Mouse (Mus musculus): ENCODE results near the gene H6pd. TPM values are rescaled to one million over a fixed set of nuclear protein-coding genes. Genes with fewer than 3 reads are reported as not detected.

H6pd gene
- polyA plus RNA-seq, 1 experiment from 2014 or later, result 18.5 TPM

DNA sequence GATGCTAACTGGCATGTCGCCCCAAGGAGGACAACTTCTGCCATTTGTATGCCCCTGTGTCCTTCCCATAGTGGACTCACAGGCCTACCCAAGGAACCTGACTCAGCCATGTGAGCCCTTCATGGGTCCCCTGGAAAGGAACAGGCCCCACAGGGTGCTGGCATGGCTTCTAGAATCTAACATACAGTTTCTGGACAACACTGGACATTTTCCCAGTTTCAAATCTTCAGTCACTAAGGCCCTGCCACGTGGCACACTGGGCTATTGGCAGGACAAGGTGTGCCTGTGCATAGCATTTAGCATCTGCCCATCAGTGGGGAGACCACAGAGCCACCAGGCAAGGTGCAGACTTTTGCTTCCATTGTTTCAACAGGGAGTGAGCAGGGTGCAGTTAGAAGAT, 30.0 kb downstream of the H6pd start:
- ATAC-seq (replicated peaks; ENCODE audit: low FRiP score), result no peak
- no peak overlapping the region for H3K4me3 ChIP-seq (replicated peaks)
- 0 out of 2 replicates have a peak, but pooled peaks cover 6% of the 10 kb centered on the region for H3K27me3 ChIP-seq
- H3K9ac ChIP-seq, result no peak overlapping the region
- peaks cover 24% of the 10 kb centered on the region for H3K36me3 ChIP-seq
- peaks cover 37% of the 10 kb centered on the region for H3K4me1 ChIP-seq
- no peaks in the 10 kb centered on the region for H3K9me3 ChIP-seq (replicated peaks)
- WGBS, result 89% methylated on average over 2 of the region's 2 CpGs
- H3K4me2 ChIP-seq, result no peak overlapping the region
- no peak overlapping the region for H3K27ac ChIP-seq

DNA sequence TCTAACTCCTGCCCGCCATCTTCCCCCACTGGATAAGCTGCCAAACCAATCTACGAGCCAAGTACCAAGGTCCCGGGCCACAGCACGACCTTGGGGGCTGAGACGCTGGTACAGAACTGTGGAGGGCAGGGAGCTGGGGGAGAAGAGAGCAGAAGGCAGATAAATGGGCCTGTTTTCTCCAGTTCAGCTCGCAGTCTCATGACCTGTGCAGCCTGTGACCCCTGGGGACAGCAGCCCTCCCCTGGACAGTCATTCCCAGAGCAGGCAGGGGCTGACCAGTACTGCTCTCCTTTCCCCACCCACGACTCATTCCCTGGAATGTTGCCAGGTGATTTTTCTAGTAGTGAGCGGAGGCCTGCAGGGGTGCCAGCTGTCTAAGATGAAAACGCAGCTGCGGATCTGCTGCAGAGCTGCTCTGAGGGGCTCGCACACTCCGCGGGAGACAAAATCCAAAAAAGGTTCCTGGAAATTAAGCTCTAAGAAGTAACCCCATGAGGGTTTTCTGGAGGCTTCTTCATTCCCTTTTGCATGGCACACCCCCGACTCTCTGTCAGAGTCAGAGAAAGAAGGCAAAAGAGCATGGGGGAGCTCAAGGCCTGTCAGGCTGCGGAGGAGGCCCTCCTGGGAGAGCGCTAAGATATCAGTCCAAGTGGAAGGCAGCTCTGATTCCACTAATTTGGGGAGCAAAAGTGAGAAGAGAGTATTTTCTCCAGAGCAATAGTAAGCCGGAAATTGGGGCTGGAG, 30.9 kb downstream of the H6pd start:
- Histone ChIP-seq H3K36me3 (peaks cover 22% of the 10 kb centered on the region), H3K4me1 (peaks cover 37% of the 10 kb centered on the region), H3K9ac (no peak overlapping the region), H3K4me3 (replicated peaks) (no peak overlapping the region), H3K9me3 (replicated peaks) (no peaks in the 10 kb centered on the region), H3K27me3 (0 out of 2 replicates have a peak, but pooled peaks cover 6% of the 10 kb centered on the region), H3K27ac (peak overlapping the region; percentile 70), H3K4me2 (no peak overlapping the region)
- 39% methylated on average over 17 of the region's 17 CpGs for WGBS
- peak; percentile 49; the same call in 1 of the 2 replicates for ATAC-seq (replicated peaks; ENCODE audit: low FRiP score)

DNA sequence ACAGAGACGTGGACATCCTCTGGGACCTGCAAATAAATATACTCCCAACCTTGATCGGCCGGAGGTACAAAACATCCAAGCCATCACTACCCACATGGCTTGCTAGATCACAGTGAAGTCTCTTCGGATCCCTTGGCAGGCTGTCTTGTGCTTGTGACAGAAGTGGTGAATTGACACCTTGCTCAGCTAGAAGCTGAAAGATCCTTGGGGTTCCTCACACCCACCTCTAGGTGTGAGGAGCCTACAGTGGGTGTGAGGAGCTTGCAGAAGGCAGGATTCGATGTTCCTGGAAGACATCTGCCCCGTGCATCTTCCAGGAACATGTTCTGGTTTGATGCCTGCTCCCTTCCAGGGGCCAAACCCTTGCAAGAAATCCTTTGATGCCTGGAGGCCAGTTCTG, 31.6 kb downstream of the H6pd start:
- Histone ChIP-seq H3K4me2 (no peak overlapping the region), H3K4me1 (peaks cover 37% of the 10 kb centered on the region), H3K27ac (no peak overlapping the region), H3K36me3 (peaks cover 14% of the 10 kb centered on the region), H3K27me3 (0 out of 2 replicates have a peak, but pooled peaks cover 6% of the 10 kb centered on the region), H3K9me3 (replicated peaks) (no peaks in the 10 kb centered on the region), H3K9ac (no peak overlapping the region), H3K4me3 (replicated peaks) (no peak overlapping the region)
- no peak for ATAC-seq (replicated peaks; ENCODE audit: low FRiP score)
- WGBS, result 77% methylated on average over 6 of the region's 6 CpGs

DNA sequence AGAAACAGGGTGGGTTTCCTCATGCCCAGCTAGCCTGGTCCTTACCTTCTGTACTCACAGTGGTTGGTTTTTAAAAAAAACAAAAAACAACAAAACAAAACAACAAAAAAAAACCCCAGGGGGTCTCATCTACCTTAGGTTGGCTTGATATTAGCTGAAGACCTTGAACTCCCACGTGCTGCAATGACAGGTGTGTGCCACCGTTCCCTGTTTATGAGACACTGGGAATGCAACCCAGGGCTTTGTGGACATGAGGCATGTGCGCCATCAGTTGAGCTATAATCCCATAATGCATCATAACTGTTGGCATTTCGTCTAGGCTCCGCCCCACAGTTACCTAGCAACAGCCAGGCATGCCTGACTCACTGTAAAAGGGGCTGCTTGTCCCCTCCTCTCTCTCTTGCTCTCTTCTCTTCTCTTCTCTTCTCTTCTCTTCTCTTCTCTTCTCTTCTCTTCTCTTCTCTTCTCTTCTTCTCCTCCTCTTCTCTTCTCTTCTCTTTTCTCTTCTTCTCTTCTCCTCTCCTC, 33.0 kb downstream of the H6pd start:
- Histone ChIP-seq H3K9me3 (replicated peaks) (no peaks in the 10 kb centered on the region), H3K9ac (no peak overlapping the region), H3K27me3 (0 out of 2 replicates have a peak, but pooled peaks cover 6% of the 10 kb centered on the region), H3K4me2 (no peak overlapping the region), H3K4me3 (replicated peaks) (no peak overlapping the region), H3K4me1 (peaks cover 43% of the 10 kb centered on the region), H3K27ac (no peak overlapping the region), H3K36me3 (peaks cover under 1% of the 10 kb centered on the region; the same call in 1 of the 2 replicates)
- 74% methylated on average over 5 of the region's 5 CpGs for WGBS
- ATAC-seq (replicated peaks; ENCODE audit: low FRiP score), result no peak

DNA sequence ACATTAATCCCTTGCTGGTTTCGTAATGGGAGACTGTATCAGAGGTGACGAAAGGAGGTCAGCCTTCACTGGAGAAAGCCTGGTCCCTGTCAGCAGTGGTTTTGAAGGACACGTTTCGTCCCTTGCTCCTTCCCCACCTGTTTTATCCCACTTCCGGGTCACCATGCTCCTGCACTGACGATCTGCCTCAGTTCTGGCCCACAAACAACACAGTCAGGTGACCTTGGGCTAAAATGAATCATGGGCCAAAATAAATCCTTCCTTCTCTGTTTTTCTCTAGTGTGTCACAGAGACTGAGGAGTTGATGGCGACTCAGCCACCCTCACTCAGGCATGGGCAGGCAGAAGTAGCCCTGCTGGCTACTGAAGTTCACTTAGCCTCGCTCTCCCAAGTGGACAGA, 33.5 kb downstream of the H6pd start:
- Histone ChIP-seq H3K9ac (no peak overlapping the region), H3K4me2 (no peak overlapping the region), H3K4me1 (peaks cover 46% of the 10 kb centered on the region), H3K4me3 (replicated peaks) (no peak overlapping the region), H3K9me3 (replicated peaks) (no peaks in the 10 kb centered on the region), H3K27me3 (0 out of 2 replicates have a peak, but pooled peaks cover 6% of the 10 kb centered on the region), H3K36me3 (no peaks in the 10 kb centered on the region), H3K27ac (no peak overlapping the region)
- WGBS, result 49% methylated on average over 8 of the region's 8 CpGs
- no peak for ATAC-seq (replicated peaks; ENCODE audit: low FRiP score)

DNA sequence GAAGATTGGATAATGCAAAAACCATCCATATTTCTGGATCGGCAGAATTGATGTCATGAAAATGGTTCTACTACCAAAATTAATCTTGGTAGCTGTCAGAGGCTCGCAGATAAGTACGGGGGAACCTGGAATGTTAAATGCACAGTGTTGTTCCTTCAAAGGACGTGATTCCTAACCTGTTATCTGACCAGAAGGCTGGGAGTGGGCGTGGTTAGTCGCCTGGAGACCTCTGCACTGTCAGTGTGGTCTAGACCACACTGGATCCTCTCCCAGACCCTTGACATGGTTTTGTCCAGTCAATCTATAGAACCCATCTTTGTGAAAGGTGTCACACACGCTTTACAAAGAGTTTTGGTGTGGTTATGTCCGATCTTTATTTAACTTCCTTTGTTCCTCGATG, 37.4 kb downstream of the H6pd start:
- Histone ChIP-seq H3K4me2 (no peak overlapping the region), H3K4me1 (peaks cover 39% of the 10 kb centered on the region), H3K27ac (no peak overlapping the region), H3K4me3 (replicated peaks) (no peak overlapping the region), H3K36me3 (no peaks in the 10 kb centered on the region), H3K27me3 (no peaks in the 10 kb centered on the region), H3K9ac (no peak overlapping the region), H3K9me3 (replicated peaks) (no peaks in the 10 kb centered on the region)
- no peak for ATAC-seq (replicated peaks; ENCODE audit: low FRiP score)
- WGBS, result 69% methylated on average over 9 of the region's 9 CpGs

DNA sequence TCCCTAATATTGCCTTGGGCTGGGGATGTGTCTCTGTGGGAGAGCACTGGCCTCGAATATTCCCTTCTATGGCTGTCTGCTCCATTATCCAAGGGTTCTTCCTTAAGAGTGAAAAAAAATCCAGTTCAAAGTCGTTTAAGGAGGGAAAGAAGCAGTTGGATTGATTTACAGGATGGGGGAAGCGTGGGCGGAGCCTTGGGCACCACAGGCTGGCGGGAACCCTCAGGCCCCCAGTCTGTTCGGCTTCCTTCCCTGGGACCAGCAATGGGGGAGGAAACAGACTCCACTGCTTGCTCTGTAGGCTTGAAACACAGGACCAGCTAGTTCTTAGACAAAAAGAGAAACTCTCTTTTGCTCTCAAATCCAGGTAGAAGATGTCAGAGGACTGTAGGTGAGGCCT, 40.3 kb downstream of the H6pd start:
- no peak overlapping the region for H3K4me2 ChIP-seq
- no peak overlapping the region for H3K4me3 ChIP-seq (replicated peaks)
- no peaks in the 10 kb centered on the region for H3K36me3 ChIP-seq
- H3K9me3 ChIP-seq (replicated peaks), result no peaks in the 10 kb centered on the region
- H3K4me1 ChIP-seq, result peaks cover 47% of the 10 kb centered on the region
- WGBS, result 12% methylated on average over 6 of the region's 6 CpGs
- no peak for ATAC-seq (replicated peaks; ENCODE audit: low FRiP score)
- H3K9ac ChIP-seq, result no peak overlapping the region
- peak overlapping the region; percentile 34 for H3K27ac ChIP-seq
- H3K27me3 ChIP-seq, result no peaks in the 10 kb centered on the region

DNA sequence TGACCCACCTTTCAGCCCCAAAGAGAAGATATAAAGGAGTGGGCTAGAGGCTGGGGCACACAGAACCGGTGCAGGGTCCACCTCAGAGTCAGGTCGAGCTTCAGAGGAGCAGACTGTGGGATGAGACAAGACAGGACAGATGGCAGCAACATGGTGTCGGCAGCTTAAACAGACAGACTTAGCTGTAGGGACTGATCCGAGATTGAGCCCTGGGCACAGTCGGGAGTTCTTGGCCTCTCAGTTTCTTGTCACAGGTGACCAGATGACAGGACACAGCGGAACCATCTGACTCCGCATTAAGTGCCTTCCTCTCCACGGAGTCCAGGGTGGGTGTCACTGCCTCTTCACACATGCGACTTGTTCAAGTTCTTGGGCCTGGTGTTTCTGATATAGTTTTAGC, 41.9 kb downstream of the H6pd start:
- Histone ChIP-seq H3K9me3 (replicated peaks) (no peaks in the 10 kb centered on the region), H3K4me3 (replicated peaks) (no peak overlapping the region), H3K4me1 (peaks cover 47% of the 10 kb centered on the region), H3K27ac (no peak overlapping the region), H3K36me3 (no peaks in the 10 kb centered on the region), H3K9ac (no peak overlapping the region), H3K4me2 (no peak overlapping the region), H3K27me3 (no peaks in the 10 kb centered on the region)
- ATAC-seq (replicated peaks; ENCODE audit: low FRiP score), result no peak
- WGBS, result 89% methylated on average over 9 of the region's 9 CpGs

DNA sequence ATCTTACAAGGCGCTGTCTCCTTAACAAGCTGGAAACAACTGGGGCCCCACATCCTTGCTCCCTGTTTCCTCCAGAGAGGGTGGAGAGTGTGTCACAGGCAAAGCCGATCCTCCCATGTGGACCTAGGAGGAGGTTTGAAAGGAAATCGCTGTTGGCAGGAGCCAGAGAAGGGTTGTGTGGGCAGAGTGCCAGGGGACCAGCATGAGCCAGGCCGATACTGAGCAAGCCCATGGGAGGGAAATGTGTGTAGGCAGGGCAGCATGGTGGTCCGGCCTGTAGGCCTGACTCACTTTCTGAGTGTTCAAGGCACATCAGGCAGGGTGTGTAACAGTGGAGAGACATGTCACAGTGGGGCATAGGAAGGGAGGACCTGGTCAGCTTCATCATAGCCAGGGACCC, 42.6 kb downstream of the H6pd start:
- H3K27me3 ChIP-seq, result no peaks in the 10 kb centered on the region
- ATAC-seq (replicated peaks; ENCODE audit: low FRiP score), result no peak
- no peak overlapping the region for H3K27ac ChIP-seq
- no peaks in the 10 kb centered on the region for H3K36me3 ChIP-seq
- no peaks in the 10 kb centered on the region for H3K9me3 ChIP-seq (replicated peaks)
- no peak overlapping the region for H3K9ac ChIP-seq
- no peak overlapping the region for H3K4me3 ChIP-seq (replicated peaks)
- peaks cover 40% of the 10 kb centered on the region for H3K4me1 ChIP-seq
- WGBS, result 57% methylated on average over 5 of the region's 5 CpGs
- H3K4me2 ChIP-seq, result no peak overlapping the region

DNA sequence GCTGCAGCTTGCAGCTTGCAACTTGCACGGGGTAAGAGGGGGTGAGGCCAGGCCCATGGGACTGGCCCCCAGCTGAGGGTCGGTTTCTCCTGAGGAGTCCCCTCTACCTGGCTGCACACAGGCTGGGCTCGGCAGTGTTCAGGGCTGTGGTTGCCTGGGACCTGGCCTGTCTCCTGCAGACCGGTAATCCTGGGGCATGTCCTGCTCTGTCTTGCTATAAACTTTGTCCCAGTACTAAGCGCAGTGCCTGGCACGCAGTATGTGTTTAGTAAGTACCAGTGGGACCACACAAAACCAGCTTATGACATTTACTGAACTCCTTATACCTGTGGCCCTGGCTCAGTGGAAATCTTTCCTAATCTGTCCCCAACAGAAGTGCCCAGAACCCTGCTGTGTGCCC, 43.2 kb downstream of the H6pd start:
- Histone ChIP-seq H3K9ac (no peak overlapping the region), H3K36me3 (no peaks in the 10 kb centered on the region), H3K27me3 (no peaks in the 10 kb centered on the region), H3K9me3 (replicated peaks) (no peaks in the 10 kb centered on the region), H3K27ac (no peak overlapping the region), H3K4me2 (no peak overlapping the region), H3K4me1 (peaks cover 39% of the 10 kb centered on the region), H3K4me3 (replicated peaks) (no peak overlapping the region)
- 67% methylated on average over 6 of the region's 6 CpGs for WGBS
- ATAC-seq (replicated peaks; ENCODE audit: low FRiP score), result no peak

DNA sequence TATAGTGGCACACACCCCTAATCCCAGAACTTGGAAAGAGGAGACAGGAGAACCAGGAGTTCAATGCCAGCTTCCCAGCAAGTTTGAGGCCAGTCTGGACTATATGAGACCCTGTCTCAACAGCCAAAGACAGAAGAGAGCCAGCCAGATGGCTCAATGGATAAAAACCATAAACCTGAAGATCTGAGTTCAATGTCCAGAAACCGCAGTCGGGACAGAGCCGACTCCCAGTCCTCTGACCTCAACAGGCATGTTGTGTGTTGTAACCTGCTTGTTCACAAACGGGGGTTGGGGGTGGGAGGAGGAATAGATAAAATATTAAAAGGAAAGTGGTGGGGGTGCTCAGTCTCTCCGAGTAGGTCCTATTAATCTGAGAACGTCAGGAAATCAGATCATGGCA, 43.6 kb downstream of the H6pd start:
- H3K9ac ChIP-seq, result no peak overlapping the region
- H3K9me3 ChIP-seq (replicated peaks), result no peaks in the 10 kb centered on the region
- no peaks in the 10 kb centered on the region for H3K36me3 ChIP-seq
- no peak overlapping the region for H3K27ac ChIP-seq
- H3K4me3 ChIP-seq (replicated peaks), result no peak overlapping the region
- no peaks in the 10 kb centered on the region for H3K27me3 ChIP-seq
- 39% methylated on average over 6 of the region's 6 CpGs for WGBS
- no peak for ATAC-seq (replicated peaks; ENCODE audit: low FRiP score)
- H3K4me2 ChIP-seq, result no peak overlapping the region
- peaks cover 37% of the 10 kb centered on the region for H3K4me1 ChIP-seq

DNA sequence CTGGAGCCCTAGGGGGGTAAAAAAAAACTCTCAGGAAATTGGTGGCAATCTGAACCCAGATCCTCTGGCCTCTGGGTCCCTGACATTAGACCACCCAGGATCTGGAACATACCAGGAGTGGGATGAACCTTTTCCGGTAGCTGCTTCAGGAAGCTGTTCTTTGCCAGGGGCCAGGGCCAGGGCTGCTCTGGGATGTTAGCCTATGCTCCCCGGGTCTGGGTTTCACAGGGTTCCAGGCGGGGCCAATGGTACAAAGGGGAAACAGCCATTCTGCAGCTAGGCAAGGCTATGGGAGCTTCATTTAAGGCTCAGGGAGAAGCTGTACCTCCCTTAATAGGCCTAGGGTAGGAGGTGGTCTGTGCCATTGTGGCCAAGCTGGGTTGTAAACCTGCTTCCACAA, 44.1 kb downstream of the H6pd start:
- Histone ChIP-seq H3K27ac (no peak overlapping the region), H3K4me3 (replicated peaks) (no peak overlapping the region), H3K4me2 (no peak overlapping the region), H3K27me3 (no peaks in the 10 kb centered on the region), H3K4me1 (peaks cover 36% of the 10 kb centered on the region), H3K9me3 (replicated peaks) (no peaks in the 10 kb centered on the region), H3K9ac (no peak overlapping the region), H3K36me3 (no peaks in the 10 kb centered on the region)
- ATAC-seq (replicated peaks; ENCODE audit: low FRiP score), result no peak
- WGBS, result 33% methylated on average over 3 of the region's 3 CpGs

DNA sequence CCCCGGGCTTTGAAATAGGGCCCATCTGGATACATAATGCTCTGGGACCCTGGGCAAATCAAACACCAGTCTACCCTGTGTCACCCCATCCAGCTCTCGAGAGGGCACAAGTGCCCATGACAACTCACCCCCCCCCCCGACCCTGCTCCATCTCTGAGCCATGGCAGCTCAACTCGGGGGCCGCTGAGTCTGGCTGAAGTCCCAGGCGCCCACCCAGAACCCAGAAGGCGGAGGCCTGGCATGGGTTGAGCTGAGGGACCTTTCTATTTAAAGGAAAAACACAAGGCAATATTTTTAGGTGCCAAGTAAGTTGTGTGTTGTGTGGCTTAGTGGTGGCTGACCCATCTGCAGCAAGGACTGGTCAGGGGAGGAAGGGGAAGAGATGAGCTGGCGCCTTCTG, 44.5 kb downstream of the H6pd start:
- H3K4me3 ChIP-seq (replicated peaks), result no peak overlapping the region
- no peak overlapping the region for H3K4me2 ChIP-seq
- peaks cover 32% of the 10 kb centered on the region for H3K4me1 ChIP-seq
- H3K9me3 ChIP-seq (replicated peaks), result no peaks in the 10 kb centered on the region
- no peak overlapping the region for H3K27ac ChIP-seq
- ATAC-seq (replicated peaks; ENCODE audit: low FRiP score), result no peak
- 77% methylated on average over 8 of the region's 8 CpGs for WGBS
- H3K27me3 ChIP-seq, result no peaks in the 10 kb centered on the region
- H3K36me3 ChIP-seq, result no peaks in the 10 kb centered on the region
- no peak overlapping the region for H3K9ac ChIP-seq

Measured in kidney, embryonic 15.5 days (tissue).